Mouse (Mus musculus) megakaryocyte-erythroid progenitor cell, adult 5-6 weeks (primary cell): ENCODE data around the gene Grhl3. TPM values are rescaled to one million over a fixed set of nuclear protein-coding genes. Genes with fewer than 3 reads are reported as not detected.

ENCODE experiments used
- ATAC-seq: replicated peaks from 2 replicates; pipeline ENCODE4 v1.8.0; 2016; ENCODE audit warnings: mild to moderate bottlenecking, inconsistent platforms; ENCODE audit not compliant: severe bottlenecking, poor library complexity, low FRiP score, low TSS enrichment
- total RNA-seq, 2 experiments: library from RNA; stranded (forward) in 1 of 2; stranded (reverse) in 1 of 2; fragments of 200-1000, 215-1000 nt in 1 of 2; fragments of >200 nt in 1 of 2; fragmentation: Nextera tagmentation in 1 of 2; gene quantifications; 2 replicates each; pipeline ENCODE4 v1.2.3; 2014 to 2017

The Grhl3 gene
- total RNA-seq, 2 experiments from 2014 or later = not detected

- ATAC-seq = no peak
Measured at GRCm38 (mm10) chr4:135535021-135535420, 38.4 kb downstream of the Grhl3 start.

GRCm38 (mm10) chr4:135533001-135533400 lies 40.4 kb downstream of the Grhl3 start:
- ATAC-seq = no peak

GRCm38 (mm10) chr4:135531771-135532613 lies 41.4 kb downstream of the Grhl3 start:
- ATAC-seq = no peak

GRCm38 (mm10) chr4:135531236-135531635 lies 42.2 kb downstream of the Grhl3 start:
- ATAC-seq = no peak

GRCm38 (mm10) chr4:135530270-135530669 lies 43.2 kb downstream of the Grhl3 start:
- ATAC-seq = no peak

DNA sequence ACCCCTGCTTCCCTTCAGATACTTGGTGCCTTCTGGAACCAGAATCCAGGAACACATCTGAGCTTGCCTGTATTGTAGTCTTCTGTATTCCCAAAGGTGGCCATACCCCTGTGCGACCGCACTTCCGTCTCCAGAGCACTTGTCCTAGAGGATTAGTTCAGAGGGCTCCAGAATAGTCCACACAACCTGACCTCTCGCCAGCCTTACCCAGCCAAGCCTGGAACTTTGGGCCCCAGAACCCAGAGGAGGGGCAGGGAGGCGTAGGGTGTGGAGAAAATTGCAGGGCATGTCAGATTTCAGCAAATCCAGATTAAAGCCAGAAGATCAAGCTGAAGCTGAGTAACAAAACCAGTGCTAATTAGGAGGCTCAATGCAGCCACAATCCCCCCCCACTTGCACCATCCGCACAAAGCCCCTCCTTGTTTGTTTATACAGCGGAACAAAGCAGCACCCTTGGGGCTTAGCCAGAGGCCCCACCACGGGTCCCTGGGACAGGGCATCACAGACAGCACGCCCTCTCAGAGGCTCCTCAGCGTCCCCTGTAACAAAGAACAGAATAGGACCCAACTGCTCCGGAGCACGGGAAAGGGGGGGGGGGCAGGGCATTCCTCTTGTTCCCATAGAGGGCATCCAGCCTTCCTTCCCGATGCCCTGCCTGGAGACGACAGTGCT lies 47.3 kb downstream of the Grhl3 start:
- no peak for ATAC-seq

DNA sequence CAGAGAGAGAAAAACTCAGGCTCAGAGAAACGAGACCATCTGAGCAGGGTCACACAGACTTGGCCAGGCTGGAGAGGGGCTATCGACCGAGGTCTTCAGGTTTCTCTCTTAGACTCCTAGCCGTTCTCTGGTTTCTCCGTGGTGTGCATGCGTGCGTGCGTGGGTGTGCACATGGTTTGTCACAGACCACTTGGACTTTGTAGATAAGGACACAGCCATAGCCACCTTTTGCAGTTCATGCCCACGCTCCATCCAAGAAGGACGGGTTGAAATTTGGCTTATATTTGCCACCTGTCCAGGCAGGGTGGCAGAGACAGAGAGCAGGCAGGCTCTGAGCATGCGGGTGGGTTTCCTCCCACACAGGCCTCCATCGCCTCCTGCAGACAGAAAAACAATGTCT lies 48.4 kb downstream of the Grhl3 start:
- ATAC-seq = no peak

- no peak for ATAC-seq
Measured at GRCm38 (mm10) chr4:135523939-135524338, 49.5 kb downstream of the Grhl3 start.

DNA sequence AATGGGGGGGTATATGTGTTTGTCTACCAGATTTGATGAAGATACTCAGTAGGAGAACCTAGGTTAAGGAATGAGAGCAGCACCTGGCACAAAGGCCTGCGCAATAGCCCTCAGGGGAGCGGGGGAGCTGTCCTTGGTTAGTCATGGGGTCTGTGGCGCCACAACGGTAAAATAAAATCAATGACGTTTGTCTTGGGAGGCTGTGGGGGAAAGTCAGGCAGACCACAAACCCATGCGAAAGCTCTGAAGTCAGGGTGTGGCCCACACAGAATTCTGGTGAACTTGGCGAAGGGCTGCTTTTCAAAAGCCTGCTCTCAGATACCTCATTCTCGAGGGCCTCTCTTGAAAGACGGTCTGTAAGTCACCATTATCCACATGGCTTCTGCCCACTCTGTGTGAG lies 53.0 kb downstream of the Grhl3 start:
- ATAC-seq = no peak

- ATAC-seq = no peak
Measured at GRCm38 (mm10) chr4:135518135-135518534, 55.3 kb downstream of the Grhl3 start.

- ATAC-seq = peak; percentile 49; the same call in 1 of the 2 replicates
Measured at GRCm38 (mm10) chr4:135516351-135517316, 56.8 kb downstream of the Grhl3 start.

GRCm38 (mm10) chr4:135514925-135515324 lies 58.5 kb downstream of the Grhl3 start:
- ATAC-seq = no peak

DNA sequence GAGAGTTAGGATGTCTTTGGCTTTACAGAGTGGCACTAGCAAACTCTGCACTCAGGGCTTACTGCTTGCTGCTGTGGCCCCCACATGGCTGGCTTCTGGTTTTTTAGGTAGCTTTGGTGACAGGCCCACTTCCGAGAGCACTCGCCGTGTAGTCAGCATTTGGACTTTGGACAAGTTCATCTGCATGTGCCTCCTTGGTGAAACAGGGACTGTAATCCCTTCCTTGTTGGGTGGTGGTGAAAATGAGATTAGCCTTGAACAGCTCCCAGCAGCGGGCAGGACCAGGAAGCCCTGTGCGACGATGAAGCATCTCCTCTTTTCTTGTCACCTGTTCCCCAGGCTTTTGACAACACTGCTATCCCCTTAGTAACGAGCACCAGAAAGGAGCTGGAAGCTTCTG lies 59.6 kb downstream of the Grhl3 start:
- ATAC-seq = no peak

DNA sequence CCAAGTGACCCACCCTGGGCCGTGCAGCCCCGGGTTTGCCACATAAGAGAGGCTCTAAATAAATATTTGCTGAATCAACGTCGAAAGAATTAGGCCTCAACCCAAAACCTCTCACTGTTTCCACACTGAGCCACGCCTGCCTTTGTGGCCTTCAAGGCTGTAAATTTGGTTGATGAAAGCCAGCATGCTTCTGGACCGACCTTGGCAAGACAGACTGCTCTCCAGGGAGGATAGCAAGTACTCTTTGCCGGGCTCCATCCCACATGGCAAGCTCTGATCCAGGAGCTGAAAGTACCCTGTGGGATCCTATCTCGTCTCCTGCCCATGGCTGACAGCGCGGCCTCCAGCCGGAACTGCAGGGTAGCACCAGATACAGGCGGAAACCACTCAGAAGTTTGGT lies 63.9 kb downstream of the Grhl3 start:
- no peak for ATAC-seq

GRCm38 (mm10) chr4:135508419-135509039 lies 64.9 kb downstream of the Grhl3 start:
- peak; percentile 32; the same call in 1 of the 2 replicates for ATAC-seq

- peak; percentile 56 for ATAC-seq
Measured at GRCm38 (mm10) chr4:135507547-135508350, 65.7 kb downstream of the Grhl3 start.

- peak; percentile 39; the same call in 1 of the 2 replicates for ATAC-seq
Measured at GRCm38 (mm10) chr4:135505794-135506193, 67.6 kb downstream of the Grhl3 start.

- 0 out of 2 replicates have a peak, but pooled peaks have one; percentile 20 for ATAC-seq
Measured at GRCm38 (mm10) chr4:135501587-135501986, 71.8 kb downstream of the Grhl3 start.
